Mouse (Mus musculus): ENCODE measurements at regions not wholly inside any gene's neighbourhood (a gene's known extent, or its start where the extent isn't known, plus 50 kb on each side); places are given as distances from the start of the nearest gene placed in this dataset.
A peak's percentile ranks its signal among the peaks of the same experiment; 100 is the strongest.

DNA sequence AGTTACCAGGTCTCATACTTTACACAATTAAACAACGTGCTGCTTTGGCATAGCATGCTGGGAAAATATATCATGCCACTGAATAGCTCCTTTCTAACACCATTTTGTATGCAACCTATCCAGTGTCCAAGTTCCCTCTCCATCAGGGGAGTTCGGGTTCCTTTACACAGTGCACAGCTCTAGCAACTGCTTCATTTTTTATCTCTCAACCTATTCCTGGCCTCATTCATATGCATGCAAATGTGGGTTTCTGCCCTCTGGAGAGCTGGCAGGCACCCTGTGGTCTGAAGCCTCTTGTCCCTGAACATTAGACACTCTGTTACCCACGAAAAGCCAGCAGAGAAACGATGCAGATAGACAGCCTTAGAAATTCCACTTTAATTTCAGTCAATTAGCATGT, 148.3 kb upstream of the Gap43 start:
- peaks cover 0 to 13% of the 10 kb centered on the region in 2 experiments; a peak in 2 of 4 replicates for H3K4me1 ChIP-seq (ENCODE audit: control insufficient read depth in 1 of 2, insufficient read depth in 2 of 2)
- no peak for TF ChIP-seq ETS1 (conservative IDR thresholded peaks at IDR 0.05; ENCODE audit: low read depth, low read length)
- in situ Hi-C loops (cut with MboI; ENCODE audit: low pct_ligation_motif_present, low pct_unique_long_range_greater_than_20kb, low sequenced_read_pairs): no loop called here

GRCm38 (mm10) chr16:42479978-42480377, 139.5 kb upstream of the Gap43 start:
- DNase-seq (ENCODE audit: extremely low read depth): peak; percentile 35
- no peak overlapping the region for H3K4me3 ChIP-seq (replicated peaks in 1 of 3; ENCODE audit: low read depth in 2 of 3, low read length in 2 of 3, poor library complexity in 1 of 3)
- H3K27ac ChIP-seq (ENCODE audit: insufficient read depth, low read depth): no peak overlapping the region
- no peaks in the 10 kb centered on the region for H3K79me2 ChIP-seq (replicated peaks; ENCODE audit: control insufficient read depth, extremely low read depth, insufficient read depth, poor library complexity, severe bottlenecking)
- H3K27me3 ChIP-seq (replicated peaks): no peaks in the 10 kb centered on the region
- in situ Hi-C loops (cut with MboI; ENCODE audit: low pct_ligation_motif_present, low pct_unique_long_range_greater_than_20kb, low sequenced_read_pairs): no loop called here
- TF ChIP-seq EP300 (IDR thresholded peaks at IDR 0.05; ENCODE audit: low read length) (no peak), CTCF (conservative IDR thresholded peaks at IDR 0.05 in 1 of 2, IDR thresholded peaks at IDR 0.05 in 1 of 2; ENCODE audit: low read depth in 2 of 2, low read length in 2 of 2) (no peak), MAX (IDR thresholded peaks at IDR 0.05; ENCODE audit: low read length) (no peak), ZMIZ1 (IDR thresholded peaks at IDR 0.05; ENCODE audit: low read depth, low read length) (no peak), TCF12 (IDR thresholded peaks at IDR 0.05; ENCODE audit: low read depth, low read length) (no peak), CHD2 (IDR thresholded peaks at IDR 0.05; ENCODE audit: low read length) (no peak; the same call in 1 of the 2 replicates), KAT2A (IDR thresholded peaks at IDR 0.05; ENCODE audit: insufficient replicate concordance, low read length) (no peak), NRF1 (IDR thresholded peaks at IDR 0.05; ENCODE audit: low read depth, low read length) (no peak), GABPA (IDR thresholded peaks at IDR 0.05; ENCODE audit: insufficient replicate concordance, low read depth, low read length) (no peak)
- no peaks in the 10 kb centered on the region for H3K36me3 ChIP-seq (replicated peaks in 1 of 2; ENCODE audit: control insufficient read depth in 1 of 2, insufficient read depth in 1 of 2, low read length in 1 of 2)
- H3K4me2 ChIP-seq (ENCODE audit: insufficient read depth, low read depth, poor library complexity, severe bottlenecking): no peak overlapping the region
- H3K9me3 ChIP-seq (replicated peaks; ENCODE audit: low read length): no peaks in the 10 kb centered on the region
- no peak overlapping the region for H3K9ac ChIP-seq (ENCODE audit: insufficient read depth, low read depth)
- dilution Hi-C loops (cut with MboI; ENCODE audit: extremely low pct_ligation_motif_present, extremely low pct_unique_long_range_greater_than_20kb, low sequenced_read_pairs): no loop called here
- H3K4me1 ChIP-seq (ENCODE audit: control insufficient read depth in 1 of 2, insufficient read depth in 2 of 2): no peaks in the 10 kb centered on the region; a peak in 1 of 4 replicates

More for the DNA sequence above, 148.3 kb upstream of the Gap43 start:
- Histone ChIP-seq H3K4me3 (replicated peaks in 1 of 3; ENCODE audit: low read depth in 2 of 3, low read length in 2 of 3, poor library complexity in 1 of 3) (no peak overlapping the region), H3K36me3 (replicated peaks in 1 of 2; ENCODE audit: control insufficient read depth in 1 of 2, insufficient read depth in 1 of 2, low read length in 1 of 2) (no peaks in the 10 kb centered on the region), H3K27me3 (replicated peaks) (no peaks in the 10 kb centered on the region), H3K9ac (ENCODE audit: insufficient read depth, low read depth) (no peak overlapping the region), H3K79me2 (replicated peaks; ENCODE audit: control insufficient read depth, extremely low read depth, insufficient read depth, poor library complexity, severe bottlenecking) (no peaks in the 10 kb centered on the region), H3K4me2 (ENCODE audit: insufficient read depth, low read depth, poor library complexity, severe bottlenecking) (no peak overlapping the region), H3K27ac (ENCODE audit: insufficient read depth, low read depth) (no peak overlapping the region), H3K9me3 (replicated peaks; ENCODE audit: low read length) (no peaks in the 10 kb centered on the region)
- dilution Hi-C loops (cut with MboI; ENCODE audit: extremely low pct_ligation_motif_present, extremely low pct_unique_long_range_greater_than_20kb, low sequenced_read_pairs): no loop called here
- peak; percentile 29 for DNase-seq (ENCODE audit: extremely low read depth)

GRCm38 (mm10) chr16:42466976-42467375, 126.5 kb upstream of the Gap43 start:
- H3K4me2 ChIP-seq (ENCODE audit: insufficient read depth, low read depth, poor library complexity, severe bottlenecking): no peak overlapping the region
- no peaks in the 10 kb centered on the region for H3K79me2 ChIP-seq (replicated peaks; ENCODE audit: control insufficient read depth, extremely low read depth, insufficient read depth, poor library complexity, severe bottlenecking)
- H3K36me3 ChIP-seq (replicated peaks in 1 of 2; ENCODE audit: control insufficient read depth in 1 of 2, insufficient read depth in 1 of 2, low read length in 1 of 2): no peaks in the 10 kb centered on the region
- no peak for TF ChIP-seq MAZ (IDR thresholded peaks at IDR 0.05; ENCODE audit: low read depth, low read length)
- no peak for TF ChIP-seq MEF2A (IDR thresholded peaks at IDR 0.05; ENCODE audit: borderline replicate concordance, low read depth, low read length)
- no peak for TF ChIP-seq USF2 (conservative IDR thresholded peaks at IDR 0.05; ENCODE audit: low read depth, low read length)
- no peak for TF ChIP-seq IRF4 (IDR thresholded peaks at IDR 0.05; ENCODE audit: low read depth, low read length)
- no peak for TF ChIP-seq TCF12 (IDR thresholded peaks at IDR 0.05; ENCODE audit: low read depth, low read length)
- no peak for TF ChIP-seq HCFC1 (IDR thresholded peaks at IDR 0.05; ENCODE audit: low read depth, low read length)
- no peak for TF ChIP-seq JUND (conservative IDR thresholded peaks at IDR 0.05; ENCODE audit: low read depth, low read length)
- no peak for TF ChIP-seq MXI1 (IDR thresholded peaks at IDR 0.05; ENCODE audit: low read depth, low read length)
- TF ChIP-seq ELF1 (IDR thresholded peaks at IDR 0.05; ENCODE audit: low read depth, low read length): no peak
- TF ChIP-seq NRF1 (IDR thresholded peaks at IDR 0.05; ENCODE audit: low read depth, low read length): no peak
- TF ChIP-seq ZKSCAN1 (IDR thresholded peaks at IDR 0.05; ENCODE audit: borderline replicate concordance, low read depth, low read length): no peak
- no peak for TF ChIP-seq CHD2 (IDR thresholded peaks at IDR 0.05; ENCODE audit: low read length)
- TF ChIP-seq RCOR1 (conservative IDR thresholded peaks at IDR 0.05; ENCODE audit: low read depth, low read length): no peak
- TF ChIP-seq POLR2AphosphoS2 (IDR thresholded peaks at IDR 0.05; ENCODE audit: low read depth, low read length): no peak
- TF ChIP-seq USF1 (IDR thresholded peaks at IDR 0.05; ENCODE audit: low read depth, low read length): no peak
- no peak for TF ChIP-seq JUN (IDR thresholded peaks at IDR 0.05; ENCODE audit: insufficient read depth, low read depth, low read length)
- TF ChIP-seq E2F4 (IDR thresholded peaks at IDR 0.05; ENCODE audit: insufficient replicate concordance, low read depth, low read length): no peak
- H3K9ac ChIP-seq (ENCODE audit: insufficient read depth, low read depth): no peak overlapping the region
- no peak overlapping the region for H3K4me3 ChIP-seq (replicated peaks in 1 of 3; ENCODE audit: low read depth in 2 of 3, low read length in 2 of 3, poor library complexity in 1 of 3)
- in situ Hi-C loops (cut with MboI; ENCODE audit: low pct_ligation_motif_present, low pct_unique_long_range_greater_than_20kb, low sequenced_read_pairs) (no loop called here), dilution Hi-C loops (cut with MboI; ENCODE audit: extremely low pct_ligation_motif_present, extremely low pct_unique_long_range_greater_than_20kb, low sequenced_read_pairs) (no loop called here)
- no peak overlapping the region for H3K27ac ChIP-seq (ENCODE audit: insufficient read depth, low read depth)
- no peak for DNase-seq (ENCODE audit: extremely low read depth)
- H3K9me3 ChIP-seq (replicated peaks; ENCODE audit: low read length): no peaks in the 10 kb centered on the region
- no peaks in the 10 kb centered on the region for H3K27me3 ChIP-seq (replicated peaks)
- H3K4me1 ChIP-seq (ENCODE audit: control insufficient read depth in 1 of 2, insufficient read depth in 2 of 2): no peaks in the 10 kb centered on the region
